Mouse (Mus musculus): ENCODE measurements around the gene Pwp2. TPM values are rescaled to one million over a fixed set of nuclear protein-coding genes. Genes with fewer than 3 reads are reported as not detected.
"Not testable (repeated sequence)": the region's sequence is repeated elsewhere in the genome, so short reads cannot be mapped to it uniquely, and the experiment has no call there.

The Pwp2 gene
- total and polyA plus RNA-seq, 3 experiments, result 10.7 to 17.4 (median 14.0) TPM

DNA sequence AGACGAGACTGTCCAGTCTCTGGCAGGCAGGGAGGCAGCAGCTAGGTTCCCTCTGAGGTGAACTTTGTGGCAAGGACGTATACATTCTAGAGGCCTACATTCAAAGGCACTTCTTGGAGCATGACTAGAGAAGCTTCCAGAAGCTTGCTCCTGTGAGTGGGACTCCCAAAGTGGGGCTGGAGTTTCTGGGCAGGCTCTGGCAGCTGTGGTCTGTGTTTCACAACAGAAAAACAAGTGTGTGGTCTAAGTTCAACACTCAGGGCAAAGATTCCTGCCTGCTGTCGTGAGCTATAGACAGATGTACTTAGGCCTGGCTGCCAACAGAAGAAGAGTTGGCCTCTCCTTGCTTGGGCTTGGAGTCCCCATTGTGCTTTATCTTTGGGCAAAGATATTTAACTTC lies 44.1 kb downstream of the Pwp2 start:
- no peak for DNase-seq

DNA sequence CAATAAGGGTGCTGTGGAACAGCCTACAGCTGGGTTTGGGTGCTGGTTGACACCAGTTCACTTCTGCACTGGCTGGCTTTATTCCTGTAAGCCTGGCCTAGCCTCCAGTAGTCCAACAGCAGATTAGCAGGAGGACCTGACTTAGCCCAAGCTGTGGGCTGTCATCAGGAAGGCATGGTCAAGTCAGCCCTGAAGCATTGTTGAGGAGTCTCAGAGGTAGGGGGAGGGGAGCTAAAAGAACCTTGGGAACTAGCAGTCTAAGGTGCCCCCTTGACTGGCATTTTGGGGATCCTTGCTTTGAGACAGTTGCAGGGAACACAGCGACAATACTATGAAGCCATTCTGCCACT lies 44.7 kb downstream of the Pwp2 start:
- no peak for DNase-seq

DNA sequence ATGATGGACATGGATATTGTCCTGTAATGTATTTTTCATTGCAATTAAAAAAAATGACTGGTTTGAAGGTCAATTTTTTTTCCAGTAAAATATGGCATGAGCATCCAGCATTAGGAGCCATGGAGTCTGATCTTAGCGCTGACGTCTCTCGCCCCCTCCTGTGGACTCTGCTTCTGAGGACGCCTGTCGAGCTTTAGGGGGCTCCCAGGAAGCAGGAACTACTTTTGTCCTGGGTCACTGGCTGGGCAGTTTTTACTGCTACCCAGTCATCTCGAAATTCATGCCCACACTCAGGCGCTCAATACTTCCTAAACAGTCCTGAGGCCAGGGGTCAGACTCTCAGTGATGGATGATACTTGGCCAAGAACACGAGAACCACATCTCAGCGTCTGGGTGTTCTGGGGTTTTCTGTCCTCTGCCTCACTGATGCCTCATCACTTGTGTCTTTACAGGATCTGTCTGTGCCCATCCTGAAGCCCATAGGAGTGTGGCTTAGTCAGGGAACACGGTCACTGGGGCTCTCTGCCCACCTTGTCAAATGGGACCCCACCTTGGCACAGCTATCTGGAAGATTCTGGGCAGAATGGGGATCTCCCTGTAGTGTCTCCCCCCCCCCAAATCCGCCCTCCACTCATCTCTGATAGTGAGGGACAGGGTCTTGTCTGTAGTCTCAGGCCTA lies 45.2 kb downstream of the Pwp2 start:
- DNase-seq, result no peak

DNA sequence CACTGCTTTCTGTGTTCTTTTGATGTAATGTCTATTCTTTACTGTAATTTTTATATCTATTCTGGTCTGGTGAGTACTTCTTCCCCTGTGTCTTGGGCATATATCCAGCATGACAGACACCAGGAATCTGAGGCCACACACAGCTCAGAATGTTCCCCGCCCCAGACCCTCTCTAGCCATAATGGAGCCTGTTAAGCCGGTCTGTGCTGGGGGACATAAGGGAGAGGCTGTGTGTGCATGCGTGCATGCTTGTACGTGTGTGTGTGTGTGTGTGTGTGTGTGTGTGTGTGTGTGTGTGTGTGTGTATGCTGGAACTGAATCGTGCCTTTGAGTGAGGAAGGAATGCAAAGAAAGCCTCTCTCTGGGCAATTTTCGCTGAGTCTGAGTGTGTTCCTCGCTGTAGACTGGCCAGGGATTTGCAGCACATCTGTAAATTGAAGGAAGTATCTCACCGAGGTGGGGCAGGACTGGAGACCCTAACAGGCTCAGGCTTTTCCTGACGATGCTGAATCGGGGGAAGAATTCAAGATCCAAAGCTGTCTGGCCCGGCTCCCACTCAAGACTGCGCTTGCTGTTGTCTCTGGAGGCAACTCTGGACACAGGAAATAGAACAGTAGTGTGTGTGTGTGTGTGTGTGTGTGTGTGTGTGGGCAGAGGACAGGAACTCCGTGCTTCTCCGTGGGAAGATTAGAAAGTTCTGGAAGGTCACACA lies 46.0 kb downstream of the Pwp2 start:
- DNase-seq, result peak; percentile 51

DNA sequence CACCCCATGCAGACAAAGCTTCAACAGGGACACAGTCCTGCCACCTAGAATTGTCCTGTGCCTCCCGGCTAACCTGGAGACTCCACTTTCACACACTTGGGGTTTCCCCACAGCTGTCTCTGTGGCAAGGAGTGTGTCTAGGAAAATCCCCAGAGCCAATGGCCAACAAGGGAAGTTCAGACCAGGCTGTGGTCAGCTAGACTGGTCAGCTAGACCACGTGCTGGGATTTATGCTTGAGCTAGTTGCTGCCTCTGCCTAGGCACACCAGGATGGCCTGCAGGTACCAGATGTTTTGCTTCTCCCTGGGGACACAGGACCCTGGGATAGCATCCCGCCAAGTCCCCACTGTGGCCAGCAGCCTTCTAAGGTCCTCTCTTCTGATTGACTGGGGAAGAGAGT lies 47.8 kb downstream of the Pwp2 start:
- no peak for DNase-seq

DNA sequence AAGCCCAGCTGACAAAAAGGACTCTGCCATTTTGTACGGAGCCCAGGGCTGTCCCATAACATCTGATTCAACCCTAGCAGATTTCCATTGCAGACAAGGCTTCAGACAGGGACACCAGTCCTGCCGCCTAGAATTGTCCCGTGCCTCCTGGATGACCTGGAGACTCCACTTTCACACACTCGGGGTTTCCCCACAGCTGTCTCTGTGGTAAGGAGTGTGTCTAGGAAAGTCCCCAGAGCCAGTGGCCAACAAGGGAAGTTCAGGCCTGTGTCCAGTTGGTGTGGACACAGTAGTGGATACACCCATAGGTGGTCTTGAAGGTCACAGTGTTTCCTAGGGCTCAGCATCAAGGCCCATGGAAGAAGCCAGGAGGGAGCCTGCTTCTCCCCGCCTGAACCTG lies 49.0 kb downstream of the Pwp2 start:
- DNase-seq, result no peak

DNA sequence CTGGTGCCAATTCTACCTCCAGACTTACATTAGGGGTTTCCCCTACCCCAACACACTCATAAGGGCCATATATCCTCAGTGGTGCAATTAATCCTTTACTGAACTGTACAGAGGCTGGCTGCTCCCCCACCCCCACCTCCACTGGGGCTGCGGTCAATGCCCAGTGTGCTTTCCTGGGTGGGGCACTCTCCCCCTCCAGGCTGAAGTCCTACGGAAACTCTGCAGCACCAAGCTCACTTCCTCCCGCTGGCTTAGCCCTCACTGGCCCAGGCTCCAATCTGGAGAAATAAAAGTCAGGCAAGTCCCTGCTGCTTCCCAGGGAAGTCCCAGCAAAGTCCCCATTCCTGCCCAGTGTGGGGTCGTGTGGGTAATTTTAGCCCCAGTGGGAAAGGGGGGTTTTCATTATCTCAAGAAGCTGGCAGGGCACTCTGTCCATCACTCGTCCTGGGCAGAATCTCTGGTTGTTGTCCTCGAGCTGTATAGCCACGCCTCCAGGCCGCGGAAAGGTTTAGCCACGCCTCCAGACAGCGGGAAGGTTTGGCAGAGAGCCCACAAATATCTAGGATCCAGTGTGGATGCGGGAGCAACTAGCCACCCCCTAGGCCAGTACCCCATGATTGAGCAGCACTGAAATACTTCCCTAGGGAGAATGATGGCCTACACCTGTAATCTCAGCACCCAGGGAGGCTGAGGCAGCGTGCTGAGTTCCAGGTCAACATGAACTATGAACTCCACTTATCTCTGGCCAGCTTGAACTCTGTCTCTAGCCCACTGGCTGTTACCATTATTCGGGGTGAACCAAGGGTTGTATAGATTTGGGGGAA lies 49.8 kb downstream of the Pwp2 start:
- peak; percentile 50 for DNase-seq

DNA sequence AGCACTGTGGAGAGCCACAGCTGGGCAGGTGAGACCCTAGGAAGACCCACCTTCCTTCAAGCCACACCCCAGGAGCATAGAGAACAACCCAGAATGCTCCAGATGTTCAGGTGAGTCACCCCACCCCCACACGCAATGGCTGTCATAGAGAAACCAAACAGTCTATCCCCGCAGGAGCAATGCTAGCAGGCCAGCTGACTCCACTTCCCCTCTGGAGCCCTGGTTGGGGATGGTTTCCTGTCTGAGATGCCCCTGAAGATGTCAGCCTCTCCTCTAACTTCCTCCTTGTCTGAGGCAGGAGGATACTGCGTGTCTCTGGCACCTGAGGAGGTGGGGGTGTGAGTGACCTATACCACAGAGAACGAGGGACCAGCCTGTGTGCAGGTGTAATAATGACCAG lies 50.5 kb downstream of the Pwp2 start:
- DNase-seq, result no peak

DNA sequence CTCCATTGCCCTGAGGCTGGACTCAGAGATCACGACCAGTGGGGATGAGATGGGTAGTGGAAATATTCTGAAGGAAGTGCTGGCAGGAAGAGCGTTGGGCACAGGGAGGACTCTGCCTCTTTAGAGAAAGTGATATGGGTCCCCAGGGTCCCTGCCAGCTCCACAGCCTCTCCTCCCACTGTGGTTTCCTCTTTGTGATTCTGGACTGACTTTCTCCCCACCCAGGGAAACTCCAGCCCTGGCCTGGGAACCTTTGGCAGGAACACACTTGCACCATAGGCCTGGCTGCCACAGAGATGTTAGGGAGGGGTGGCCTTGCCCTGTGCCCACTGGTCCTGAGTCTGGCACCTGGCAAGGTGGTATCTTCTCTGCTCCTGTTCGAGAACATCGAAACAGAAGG lies 55.0 kb downstream of the Pwp2 start:
- peak; percentile 27 for DNase-seq

DNA sequence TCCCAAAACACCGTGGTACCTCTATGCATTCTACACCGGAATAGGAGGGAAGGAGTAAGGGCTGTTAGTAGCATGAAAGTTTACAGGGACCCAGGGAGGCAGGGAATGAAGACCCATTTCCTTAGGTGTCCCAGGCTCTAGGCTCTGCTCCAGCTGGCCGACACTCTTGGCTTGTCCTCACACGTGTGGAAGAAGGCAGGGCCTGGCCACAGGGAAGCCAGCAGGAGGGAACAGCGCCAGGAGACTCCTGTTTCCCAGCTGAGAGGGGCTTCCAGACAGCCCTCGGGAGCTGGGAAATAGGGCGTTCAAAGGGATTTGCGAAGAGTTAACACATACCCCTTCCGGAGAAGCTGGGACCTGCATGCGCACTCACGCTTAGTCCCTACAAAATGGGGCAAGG lies 55.5 kb downstream of the Pwp2 start:
- peak; percentile 41 for DNase-seq

DNA sequence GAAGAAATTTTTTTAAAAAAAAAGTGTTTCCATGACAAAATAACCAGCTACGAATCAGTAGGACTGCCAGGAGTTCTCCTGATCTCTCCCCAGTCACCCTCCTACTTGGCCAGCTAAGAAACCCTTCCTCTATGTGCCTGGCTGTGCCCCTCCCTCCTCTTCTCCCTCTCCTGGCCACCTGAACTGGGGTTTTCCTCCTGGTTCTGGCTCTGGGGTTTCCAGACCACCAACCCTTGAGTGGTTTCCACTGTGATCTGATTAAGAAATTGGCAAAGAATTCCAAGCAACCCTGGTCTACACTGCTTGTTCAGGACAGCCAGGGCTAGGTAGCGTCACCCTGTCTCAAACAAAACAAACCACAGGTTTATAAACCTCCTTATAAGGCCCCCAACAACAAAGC lies 56.3 kb downstream of the Pwp2 start:
- no peak for DNase-seq

DNA sequence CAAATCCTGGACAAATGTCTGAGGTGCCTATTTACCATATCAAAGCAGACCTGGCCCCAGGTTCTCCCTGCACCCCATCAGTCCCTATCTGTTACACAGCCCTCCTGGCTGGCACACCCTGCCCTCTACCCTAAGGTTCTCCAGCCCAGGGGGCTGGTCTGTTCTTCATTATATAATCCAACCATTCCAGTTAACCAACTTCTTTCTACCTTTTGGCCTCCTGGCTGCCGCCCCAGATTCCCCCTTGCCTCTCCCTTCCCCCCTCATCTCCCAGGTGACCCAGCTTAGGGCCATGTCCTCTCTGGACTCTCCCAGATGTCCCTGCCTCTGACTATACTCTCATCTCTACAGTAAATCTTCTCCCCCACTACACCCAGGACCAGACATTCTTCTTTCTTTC lies 57.0 kb downstream of the Pwp2 start:
- no peak for DNase-seq

DNA sequence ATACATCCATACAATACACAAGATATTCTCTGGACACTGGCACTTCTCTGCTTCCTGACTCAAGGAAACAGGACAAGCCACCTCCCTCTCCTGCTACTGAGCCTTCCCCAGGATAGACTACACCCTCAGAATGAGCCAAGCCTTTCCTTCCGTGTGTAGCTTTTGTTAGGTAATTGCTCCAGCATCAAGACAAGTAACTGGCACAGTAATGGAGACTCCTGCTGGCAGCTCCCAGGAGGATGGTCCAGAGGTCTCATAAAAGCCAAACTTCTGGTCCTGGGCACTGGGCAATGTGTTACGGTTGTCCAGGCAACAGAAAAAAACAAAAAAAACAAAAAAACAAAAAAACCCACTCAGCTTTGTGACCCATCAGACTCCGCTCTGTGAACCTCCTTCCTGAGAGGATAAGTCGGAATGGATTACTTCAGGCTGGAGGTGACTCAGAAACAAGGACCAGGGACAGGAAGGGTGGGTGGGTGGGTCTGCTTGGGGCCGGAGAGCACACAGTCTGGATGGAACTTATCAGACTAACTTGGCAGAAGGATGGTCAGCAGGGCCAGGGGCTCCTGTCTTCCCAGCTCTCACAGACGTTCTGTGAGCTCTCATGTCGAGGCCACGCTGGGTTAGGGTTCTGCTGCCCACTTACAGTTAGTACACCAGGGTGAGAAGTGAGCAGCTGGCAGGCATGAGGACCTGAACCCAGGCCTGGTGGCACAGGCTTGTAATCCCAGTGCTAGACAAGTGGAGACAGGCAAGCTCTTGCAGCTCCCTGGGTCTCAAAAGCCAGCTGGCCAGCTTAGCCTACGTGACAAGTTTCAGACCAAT lies 57.7 kb downstream of the Pwp2 start:
- DNase-seq, result peak; percentile 21

DNA sequence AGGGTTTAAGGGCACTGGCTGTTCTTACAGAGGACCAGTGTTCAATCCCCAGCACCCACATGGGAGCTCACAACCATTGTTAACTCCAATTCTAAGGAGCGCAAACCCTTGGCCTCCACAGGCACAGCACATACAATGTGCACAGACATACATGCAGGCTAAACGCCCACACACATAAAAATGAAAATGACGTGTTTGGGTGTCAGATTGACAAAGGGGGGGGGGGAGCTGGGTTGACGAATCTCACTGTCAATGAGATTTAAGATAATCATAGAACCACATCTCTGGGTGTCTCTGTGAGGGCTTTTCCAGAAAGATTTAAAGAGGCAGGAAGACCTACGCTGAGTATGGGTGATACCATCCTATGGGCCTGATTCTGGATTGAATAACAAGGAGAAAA lies 58.6 kb downstream of the Pwp2 start:
- no peak for DNase-seq

DNA sequence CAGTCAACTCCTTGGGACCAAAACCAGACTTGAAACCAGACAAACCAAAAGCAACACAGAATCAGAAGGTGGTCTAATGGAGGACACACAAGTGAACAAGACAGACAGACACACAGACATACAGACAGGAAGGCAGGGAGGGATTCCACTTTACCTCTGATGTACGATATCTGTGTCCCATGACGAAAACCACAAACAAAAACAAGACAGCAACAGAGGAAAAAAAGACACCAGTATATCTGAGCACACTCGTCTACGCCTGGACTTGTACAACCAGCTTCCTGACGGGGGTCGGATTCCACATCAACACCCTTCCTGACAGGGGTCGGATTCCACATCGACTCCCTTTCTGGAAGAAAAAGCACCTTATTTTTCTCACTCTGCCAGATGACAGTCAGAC lies 59.9 kb downstream of the Pwp2 start:
- not testable (repeated sequence) for DNase-seq

DNA sequence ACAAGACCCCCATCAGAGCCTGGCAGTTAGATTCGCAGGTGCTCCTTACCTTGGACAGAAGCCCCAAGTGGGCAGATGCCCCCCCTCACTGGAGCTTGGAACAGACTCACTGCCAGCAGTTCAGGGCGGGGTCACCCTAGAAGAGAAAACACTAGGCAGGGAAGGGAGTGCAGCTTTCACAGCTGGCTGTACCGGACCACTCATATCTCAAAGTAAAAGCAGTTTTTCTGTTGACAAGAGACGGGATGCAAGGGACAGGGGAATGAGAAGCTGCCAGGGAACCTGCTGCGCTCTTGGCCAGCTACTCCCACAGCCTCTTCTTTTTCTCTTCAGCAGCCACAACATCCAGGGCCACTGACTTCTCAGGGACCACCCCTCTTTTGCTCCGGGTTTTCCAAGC lies 60.8 kb downstream of the Pwp2 start:
- not testable (repeated sequence) for DNase-seq

Other genes with a start within 250 kb of the Pwp2 start
- gene Trpm2, start 214.6 kb downstream of the Pwp2 start, total RNA-seq (2021), result 1 to 10 TPM; 2.6 to 3.2 TPM
- gene Trpm2, start 214.6 kb downstream of the Pwp2 start, polyA plus RNA-seq (2012; rRNA removed), result 3.0 and 3.1 TPM in 2 replicates
- 10 to 100 TPM; 19.7 to 23.7 TPM for gene 1810043G02Rik, start 206.6 kb downstream of the Pwp2 start, total RNA-seq (2021)
- gene 1810043G02Rik, start 206.6 kb downstream of the Pwp2 start, polyA plus RNA-seq (2012; rRNA removed), result 92.1 and 111 TPM in 2 replicates
- 100 to 1,000 TPM; 128 to 145 TPM for gene Pfkl, start 175.1 kb downstream of the Pwp2 start, total RNA-seq (2021)
- gene Pfkl, start 175.1 kb downstream of the Pwp2 start, polyA plus RNA-seq (2012; rRNA removed), result 122 and 138 TPM in 2 replicates
- gene Dnmt3l, start 143.2 kb downstream of the Pwp2 start, total RNA-seq (2021), result 10 to 100 TPM; 23.2 to 29.5 TPM
- gene Dnmt3l, start 143.2 kb downstream of the Pwp2 start, polyA plus RNA-seq (2012; rRNA removed), result 14.6 and 15.5 TPM in 2 replicates
- gene Aire, start 141.5 kb downstream of the Pwp2 start, total RNA-seq (2021), result not detected
- 0.08 TPM in 1 of 2 replicates, not detected in the other for gene Aire, start 141.5 kb downstream of the Pwp2 start, polyA plus RNA-seq (2012; rRNA removed)
- 10 to 100 TPM; 14.9 to 16.4 TPM for gene Icosl, start 115.8 kb downstream of the Pwp2 start, total RNA-seq (2021)
- gene Icosl, start 115.8 kb downstream of the Pwp2 start, polyA plus RNA-seq (2012; rRNA removed), result 22.8 and 32.0 TPM in 2 replicates
- 100 to 1,000 TPM; 266 to 267 TPM for gene D10Jhu81e, start 15.4 kb downstream of the Pwp2 start, total RNA-seq (2021)
- gene D10Jhu81e, start 15.4 kb downstream of the Pwp2 start, polyA plus RNA-seq (2012; rRNA removed), result 741 and 784 TPM in 2 replicates
- 10 to 100 TPM; 50.7 to 51.2 TPM for gene Trappc10, start 59.5 kb upstream of the Pwp2 start, total RNA-seq (2021)
- gene Trappc10, start 59.5 kb upstream of the Pwp2 start, polyA plus RNA-seq (2012; rRNA removed), result 47.3 and 62.8 TPM in 2 replicates
- gene Agpat3, start 167.3 kb upstream of the Pwp2 start, total RNA-seq (2021), result 100 to 1,000 TPM; 346 to 422 TPM
- 543 and 654 TPM in 2 replicates for gene Agpat3, start 167.3 kb upstream of the Pwp2 start, polyA plus RNA-seq (2012; rRNA removed)
- gene Rrp1, start 227.9 kb upstream of the Pwp2 start, total RNA-seq (2021), result 100 to 1,000 TPM; 234 to 244 TPM
- 52.6 and 73.7 TPM in 2 replicates for gene Rrp1, start 227.9 kb upstream of the Pwp2 start, polyA plus RNA-seq (2012; rRNA removed)
- 100 to 1,000 TPM; 380 to 402 TPM for gene Cstb, start 240.5 kb upstream of the Pwp2 start, total RNA-seq (2021)
- 67.7 and 81.7 TPM in 2 replicates for gene Cstb, start 240.5 kb upstream of the Pwp2 start, polyA plus RNA-seq (2012; rRNA removed)